Mouse (Mus musculus) liver, adult 10 weeks (tissue): ENCODE results near the gene Sowaha. TPM values are rescaled to one million over a fixed set of nuclear protein-coding genes. Genes with fewer than 3 reads are reported as not detected.

Experiments used
- polyA plus RNA-seq: library from polyadenylated mRNA; stranded (reverse); fragments of 350-450 nt; fragmentation: Illumina TruSeq; extraction: RNeasy Lipid Tissue Mini Kit (QIAGEN cat#74804); gene quantifications from one replicate; pipeline ENCODE4 v1.2.3, GENCODE M21; 2014; ENCODE audit warnings: low read depth, low replicate concordance

Sowaha gene
- not detected for polyA plus RNA-seq

DNA sequence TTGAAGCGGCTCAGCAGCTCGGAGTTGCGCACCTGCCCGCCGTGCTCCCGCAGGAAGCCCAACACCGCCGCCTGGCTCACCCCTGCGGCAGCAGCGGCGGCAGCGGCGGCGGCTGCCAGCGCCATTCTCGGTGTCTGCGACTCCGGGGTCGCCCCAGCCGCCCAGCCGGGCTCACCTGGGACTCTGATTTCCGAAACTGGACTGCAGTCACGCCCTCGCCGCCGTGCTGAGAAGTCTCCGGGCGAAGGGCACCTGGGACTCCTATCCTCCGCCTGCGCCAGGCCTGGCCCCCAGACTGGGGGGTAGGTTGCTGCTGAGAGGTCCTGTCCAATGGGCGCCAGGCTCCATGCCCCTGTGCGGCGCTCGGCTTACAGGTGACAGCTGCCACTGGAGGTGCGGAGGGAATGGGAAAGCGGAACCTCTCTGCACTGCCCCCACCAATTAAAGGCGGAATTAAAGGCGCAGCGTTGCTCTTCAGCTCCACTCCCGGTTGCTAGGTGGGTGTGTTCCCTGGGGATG is at the start of gene Sowaha, which contains the start of gene Gm9945:
TSS of gene Sowaha (minus strand) at position 492 of the 519 bp plus-strand sequence.
TSS of gene Gm9945 (plus strand) at position 384 of the 519 bp plus-strand sequence.

DNA sequence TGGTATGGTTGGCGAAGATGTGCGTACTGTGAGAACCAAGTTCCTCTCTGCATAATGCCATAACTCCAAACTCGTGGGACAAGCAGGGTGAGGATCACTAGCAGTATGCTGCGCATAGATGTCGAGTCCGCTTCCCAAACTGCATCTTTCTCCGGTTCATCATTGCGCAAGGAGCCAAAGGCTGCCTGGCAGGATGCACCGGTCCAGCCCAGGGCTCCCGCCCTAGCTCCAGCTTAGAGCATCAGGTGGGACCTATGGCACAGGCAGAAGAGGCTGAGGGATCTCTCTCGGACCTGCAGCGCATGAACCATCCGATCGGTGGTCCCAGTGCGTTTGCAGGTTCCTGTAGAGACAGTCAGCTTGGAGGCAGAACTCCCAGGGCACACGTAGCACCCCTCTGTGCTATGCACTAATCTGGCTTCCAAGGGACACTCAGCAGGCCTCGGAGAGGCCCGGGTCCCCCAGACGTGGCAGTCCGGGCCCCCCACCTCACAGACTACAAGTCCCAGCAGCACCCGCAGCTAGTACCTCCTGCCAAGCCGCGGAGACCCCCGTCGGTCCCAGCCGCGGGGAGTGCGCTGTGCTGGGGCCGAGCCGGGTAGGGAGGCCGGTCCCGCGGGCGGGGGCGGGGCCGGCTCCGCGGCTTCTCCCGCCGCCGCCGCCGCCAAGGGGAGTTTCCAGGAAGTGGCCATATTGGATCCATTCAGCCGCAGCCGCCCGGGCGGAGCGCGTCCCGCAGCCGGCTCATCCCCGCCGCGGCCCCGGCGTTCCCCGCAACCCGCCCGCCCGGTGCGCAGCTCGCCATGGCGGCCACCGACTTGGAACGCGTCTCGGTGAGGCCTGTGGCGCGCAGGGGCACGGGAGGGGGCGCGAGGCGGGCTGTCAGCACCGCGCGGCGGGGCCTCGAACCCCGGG is 39.4 kb upstream of the Sowaha start, which contains the start of gene Sept8:
TSS of gene Sept8 (plus strand) at position 51 of the 915 bp plus-strand sequence.

DNA sequence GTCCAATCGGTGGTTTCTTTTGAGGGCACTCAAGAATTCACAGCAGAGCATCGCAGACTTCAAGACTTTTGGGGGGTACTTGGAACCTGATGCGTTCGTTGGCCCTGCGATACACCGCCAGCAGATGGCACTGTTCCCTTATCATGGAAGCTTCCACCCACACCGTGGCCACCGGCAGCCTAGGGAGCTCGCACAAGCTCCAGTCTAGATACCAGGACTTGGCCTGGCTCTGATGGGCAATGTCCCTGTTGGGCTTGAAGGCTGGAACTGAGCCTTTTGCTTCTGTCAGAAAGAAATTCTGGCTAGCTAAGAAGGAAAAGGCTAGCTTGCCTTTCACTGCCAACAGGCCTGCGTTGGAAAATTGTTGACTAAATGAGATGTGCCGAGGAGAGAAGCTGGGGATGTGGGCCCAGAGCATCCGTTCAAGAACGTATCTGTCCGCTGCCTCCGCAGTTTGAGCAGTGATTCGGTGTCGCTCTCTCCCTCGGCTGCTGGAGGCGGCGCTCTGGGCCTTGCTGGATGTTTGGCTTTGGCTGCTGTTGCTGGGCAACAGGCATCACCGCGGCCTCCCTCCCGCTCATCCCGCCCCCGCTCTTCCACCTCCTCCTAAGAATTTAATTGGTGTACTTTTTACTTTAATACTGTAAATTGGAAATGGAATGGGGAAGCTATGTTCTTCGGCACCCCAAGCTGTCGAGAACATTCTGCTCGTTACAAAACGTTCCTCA is 9.9 kb downstream of the Sowaha start, which contains the start of gene Gm9837:
TSS of gene Gm9837 (minus strand) at position 512 of the 728 bp plus-strand sequence.

DNA sequence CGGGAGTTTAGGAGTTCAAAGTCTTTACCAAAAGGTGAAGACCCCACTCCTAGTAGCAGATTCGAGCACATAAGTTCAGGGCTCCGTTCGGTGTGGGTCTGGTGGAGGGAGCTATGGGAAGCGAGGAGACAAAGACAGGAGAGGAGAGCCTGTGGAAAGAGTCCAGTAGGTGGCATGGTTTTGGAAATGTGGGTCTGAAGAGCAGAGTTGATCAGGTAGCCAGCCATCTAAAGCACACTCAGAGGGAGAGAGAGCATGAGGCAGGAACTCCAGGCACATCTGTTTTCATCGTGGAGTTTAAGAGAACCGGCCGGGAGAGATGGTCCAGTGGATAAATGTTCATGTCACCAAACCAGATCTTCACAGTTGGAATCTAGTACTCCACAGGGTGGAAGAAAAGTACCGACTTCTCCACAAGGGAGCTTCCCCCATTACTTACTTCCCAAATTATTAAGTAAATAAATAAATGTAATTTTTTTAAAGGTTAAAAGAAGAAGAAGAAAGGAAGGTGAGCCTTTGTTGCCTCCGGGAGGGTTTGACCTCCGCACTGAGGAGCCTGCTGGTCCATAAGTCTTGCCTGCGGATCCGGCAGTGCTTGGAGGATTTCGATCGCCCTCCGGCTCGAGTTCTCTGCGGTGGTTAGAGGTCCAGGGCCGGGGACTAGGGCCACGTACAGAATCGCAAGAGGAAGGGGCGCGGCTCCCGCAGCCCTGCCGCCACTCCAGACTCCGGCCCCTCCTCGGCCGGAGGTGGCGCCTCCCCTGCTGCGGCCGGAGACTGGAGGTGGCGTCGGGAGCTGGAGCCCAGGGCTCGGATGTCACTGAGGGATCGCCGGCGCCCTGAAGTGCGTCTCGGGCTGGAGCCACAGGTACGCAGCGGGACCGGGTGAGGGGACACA is 23.4 kb downstream of the Sowaha start, which contains the start of the genes Gm10447 and Shroom1:
TSS of gene Gm10447 (minus strand) at position 637 of the 898 bp plus-strand sequence.
TSS of gene Shroom1 (plus strand) at position 732 of the 898 bp plus-strand sequence.

DNA sequence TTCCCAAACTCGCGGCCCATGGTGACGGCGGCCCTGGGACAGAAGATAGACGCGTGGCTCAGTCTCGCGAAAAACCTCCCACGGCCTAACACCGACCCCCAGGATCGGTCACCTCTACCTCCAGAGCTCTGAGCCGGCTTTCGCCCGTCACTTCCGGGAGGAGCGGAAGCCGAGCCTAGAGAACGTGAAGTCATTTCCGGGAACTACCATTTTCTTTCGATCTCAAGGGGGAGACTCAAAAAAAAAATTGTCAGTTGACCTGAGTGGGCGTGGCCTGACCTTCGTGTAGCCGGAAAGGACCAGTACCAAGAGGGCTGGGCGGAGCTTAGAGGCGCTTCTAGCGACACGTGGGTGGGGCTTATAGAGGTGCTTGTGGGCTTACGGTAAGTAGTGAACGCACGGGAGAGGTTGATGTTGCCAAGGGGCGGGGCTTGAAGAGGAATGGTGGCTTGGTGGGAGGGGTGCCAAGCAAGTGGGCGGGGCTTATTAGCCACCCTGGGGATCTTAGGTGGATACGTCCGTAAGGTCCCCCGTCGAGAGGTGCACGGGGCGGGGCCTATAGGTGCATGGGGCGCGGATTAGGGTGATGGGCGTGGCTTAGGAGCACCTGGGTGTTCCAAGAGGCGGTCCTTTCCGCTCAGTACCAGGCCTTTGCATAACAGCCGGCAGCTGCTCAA is 49.3 kb downstream of the Sowaha start, which contains the start of the genes Uqcrq and Gdf9:
TSS of gene Uqcrq (minus strand) at position 162 of the 677 bp plus-strand sequence.
TSS of gene Gdf9 (plus strand) at position 354 of the 677 bp plus-strand sequence.

Other genes with a start within 250 kb of the Sowaha start
- gene Hspa4, start 179.8 kb downstream of the Sowaha start, polyA plus RNA-seq: 197 TPM
- gene Zcchc10, start 155.6 kb downstream of the Sowaha start, polyA plus RNA-seq: 9.2 TPM
- 41.4 TPM for gene Aff4, start 129.4 kb downstream of the Sowaha start, polyA plus RNA-seq
- gene Leap2, start 57.1 kb downstream of the Sowaha start, polyA plus RNA-seq: 198 TPM
- gene Uqcrq, start 49.4 kb downstream of the Sowaha start, polyA plus RNA-seq: 114 TPM
- not detected for gene Gdf9, start 49.3 kb downstream of the Sowaha start, polyA plus RNA-seq
- gene Gm10447, start 23.2 kb downstream of the Sowaha start, polyA plus RNA-seq: 1.3 TPM
- 3.5 TPM for gene Shroom1, start 23.1 kb downstream of the Sowaha start, polyA plus RNA-seq
- not detected for gene Gm9837, start 9.8 kb downstream of the Sowaha start, polyA plus RNA-seq
- gene Gm9945, start 108 bp downstream of the Sowaha start, polyA plus RNA-seq: not detected
- gene Sept8, start 39.0 kb upstream of the Sowaha start, polyA plus RNA-seq: 1.7 TPM
- gene Kif3a, start 87.1 kb upstream of the Sowaha start, polyA plus RNA-seq: 3.7 TPM
- gene Il4, start 138.4 kb upstream of the Sowaha start, polyA plus RNA-seq: not detected
- not detected for gene Il13, start 154.4 kb upstream of the Sowaha start, polyA plus RNA-seq
- gene Rad50, start 227.0 kb upstream of the Sowaha start, polyA plus RNA-seq: 8.8 TPM
- gene Il5, start 240.5 kb upstream of the Sowaha start, polyA plus RNA-seq: not detected